ENCODE assay signal across 32 mouse cellular contexts in the genomic region with DNA sequence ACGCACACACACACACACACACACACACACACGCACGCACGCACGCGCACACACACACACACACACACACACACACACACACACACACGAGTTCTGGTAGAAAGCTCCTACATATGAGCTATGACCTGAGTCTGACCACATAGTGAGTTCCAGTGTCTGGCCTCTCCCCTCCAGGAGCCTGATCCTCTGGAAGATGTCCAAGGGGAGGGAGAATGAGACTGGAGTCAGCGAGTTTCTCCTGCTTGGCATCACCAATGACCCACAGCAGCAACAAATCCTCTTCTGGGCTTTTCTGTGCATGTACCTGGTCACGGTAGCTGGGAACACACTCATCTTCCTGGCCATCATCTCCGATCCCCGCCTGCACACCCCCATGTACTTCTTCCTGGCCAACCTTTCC. TPM values are rescaled to one million over a fixed set of nuclear protein-coding genes. Genes with fewer than 3 reads are reported as not detected.
"Had no signal": no experiment of that assay in that cellular context is flagged by ENCODE, and none has a peak within 500 bp of the region (broad histone marks: within the 10 kb centered on the region; RNA-seq: fewer than 3 reads in every experiment).

No protein-coding gene starts in this region.

RNA-seq across cellular contexts. Expression of a gene that starts 12.8 kb away (rescaled TPM):
- polyA plus RNA-seq: limb, embryonic 10.5 days; limb, embryonic 11.5 days; limb, embryonic 12.5 days; limb, embryonic 13.5 days; limb, embryonic 15.5 days; liver, adult 2 months; liver, embryonic 11.5 days; liver, embryonic 12.5 days; liver, embryonic 13.5 days; liver, embryonic 14.5 days; liver, embryonic 15.5 days; liver, embryonic 16.5 days; liver, postnatal 0 days; lung, adult 2 months; lung, embryonic 14.5 days; lung, embryonic 15.5 days; lung, embryonic 16.5 days; lung, postnatal 0 days; macrophage; midbrain, embryonic 10.5 days; midbrain, embryonic 11.5 days; midbrain, embryonic 12.5 days; midbrain, embryonic 13.5 days; midbrain, embryonic 14.5 days; midbrain, embryonic 15.5 days; midbrain, embryonic 16.5 days; midbrain, postnatal 0 days; myocyte; neural tube, embryonic 11.5 days; neural tube, embryonic 12.5 days; neural tube, embryonic 13.5 days had no signal

RNA-seq across cellular contexts. Expression of a gene that starts 21.1 kb away (rescaled TPM):
- polyA plus RNA-seq: limb, embryonic 10.5 days; limb, embryonic 11.5 days; limb, embryonic 12.5 days; limb, embryonic 13.5 days; limb, embryonic 14.5 days; limb, embryonic 15.5 days; liver, adult 2 months; liver, embryonic 11.5 days; liver, embryonic 12.5 days; liver, embryonic 13.5 days; liver, embryonic 14.5 days; liver, embryonic 15.5 days; liver, embryonic 16.5 days; liver, postnatal 0 days; lung, adult 2 months; lung, embryonic 14.5 days; lung, embryonic 15.5 days; lung, embryonic 16.5 days; lung, postnatal 0 days; macrophage; midbrain, embryonic 10.5 days; midbrain, embryonic 11.5 days; midbrain, embryonic 12.5 days; midbrain, embryonic 13.5 days; midbrain, embryonic 14.5 days; midbrain, embryonic 15.5 days; midbrain, embryonic 16.5 days; midbrain, postnatal 0 days; myocyte; neural tube, embryonic 11.5 days; neural tube, embryonic 12.5 days; neural tube, embryonic 13.5 days had no signal

RNA-seq across cellular contexts. Expression of a gene that starts 23.4 kb away (rescaled TPM):
- polyA plus RNA-seq: limb, embryonic 10.5 days; limb, embryonic 11.5 days; limb, embryonic 12.5 days; limb, embryonic 13.5 days; limb, embryonic 14.5 days; limb, embryonic 15.5 days; liver, adult 2 months; liver, embryonic 11.5 days; liver, embryonic 12.5 days; liver, embryonic 13.5 days; liver, embryonic 14.5 days; liver, embryonic 15.5 days; liver, embryonic 16.5 days; liver, postnatal 0 days; lung, adult 2 months; lung, embryonic 14.5 days; lung, embryonic 15.5 days; lung, embryonic 16.5 days; lung, postnatal 0 days; macrophage; midbrain, embryonic 10.5 days; midbrain, embryonic 11.5 days; midbrain, embryonic 12.5 days; midbrain, embryonic 13.5 days; midbrain, embryonic 14.5 days; midbrain, embryonic 15.5 days; midbrain, embryonic 16.5 days; midbrain, postnatal 0 days; myocyte; neural tube, embryonic 11.5 days; neural tube, embryonic 12.5 days; neural tube, embryonic 13.5 days had no signal

RNA-seq across cellular contexts. Expression of a gene that starts 45.0 kb away (rescaled TPM):
- polyA plus RNA-seq: limb, embryonic 10.5 days; limb, embryonic 11.5 days; limb, embryonic 12.5 days; limb, embryonic 13.5 days; limb, embryonic 14.5 days; limb, embryonic 15.5 days; liver, adult 2 months; liver, embryonic 11.5 days; liver, embryonic 12.5 days; liver, embryonic 13.5 days; liver, embryonic 14.5 days; liver, embryonic 15.5 days; liver, embryonic 16.5 days; liver, postnatal 0 days; lung, adult 2 months; lung, embryonic 14.5 days; lung, embryonic 15.5 days; lung, embryonic 16.5 days; lung, postnatal 0 days; macrophage; midbrain, embryonic 10.5 days; midbrain, embryonic 11.5 days; midbrain, embryonic 12.5 days; midbrain, embryonic 13.5 days; midbrain, embryonic 14.5 days; midbrain, embryonic 15.5 days; midbrain, embryonic 16.5 days; midbrain, postnatal 0 days; myocyte; neural tube, embryonic 11.5 days; neural tube, embryonic 12.5 days; neural tube, embryonic 13.5 days had no signal
